Mouse (Mus musculus) adipose tissue, adult 10 weeks (tissue): Measurements from ENCODE around the gene Slc25a18. TPM values are rescaled to one million over a fixed set of nuclear protein-coding genes. Genes with fewer than 3 reads are reported as not detected.

ENCODE experiments used
- polyA plus RNA-seq: library from polyadenylated mRNA; stranded (reverse); fragments of 350-450 nt; fragmentation: Illumina TruSeq; extraction: RNeasy Lipid Tissue Mini Kit (QIAGEN cat#74804); gene quantifications from one replicate; pipeline ENCODE4 v1.2.3, GENCODE M21; 2014; ENCODE audit warnings: low read depth, low replicate concordance

Slc25a18 gene
- 0.72 TPM for polyA plus RNA-seq

DNA sequence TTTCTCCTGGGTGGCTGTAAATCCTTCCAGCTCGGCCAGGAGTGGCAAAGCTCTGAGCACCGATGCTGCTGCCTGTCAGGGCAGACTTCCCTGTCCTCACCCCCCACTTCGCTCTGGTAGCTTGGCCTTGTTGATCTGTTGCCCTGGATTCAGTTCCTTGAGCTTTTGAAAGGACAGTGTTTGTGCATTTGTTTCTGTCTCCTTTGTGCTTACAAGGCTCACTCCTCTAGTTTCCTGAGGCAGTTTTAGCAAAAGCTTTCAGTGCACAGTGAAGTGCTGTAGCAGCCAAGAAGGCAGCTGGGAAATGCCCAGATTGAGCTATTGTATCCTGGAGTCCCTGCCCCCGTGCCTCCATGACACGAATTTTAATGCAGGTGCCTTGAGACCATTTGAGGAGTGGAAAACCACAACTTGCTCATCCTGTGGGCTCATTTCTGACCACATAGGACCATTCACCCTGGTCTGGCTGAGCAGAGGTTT lies at the start of gene Slc25a18:
Gene Slc25a18 (plus strand): TSS at position 430 of the 480 bp plus-strand sequence.

DNA sequence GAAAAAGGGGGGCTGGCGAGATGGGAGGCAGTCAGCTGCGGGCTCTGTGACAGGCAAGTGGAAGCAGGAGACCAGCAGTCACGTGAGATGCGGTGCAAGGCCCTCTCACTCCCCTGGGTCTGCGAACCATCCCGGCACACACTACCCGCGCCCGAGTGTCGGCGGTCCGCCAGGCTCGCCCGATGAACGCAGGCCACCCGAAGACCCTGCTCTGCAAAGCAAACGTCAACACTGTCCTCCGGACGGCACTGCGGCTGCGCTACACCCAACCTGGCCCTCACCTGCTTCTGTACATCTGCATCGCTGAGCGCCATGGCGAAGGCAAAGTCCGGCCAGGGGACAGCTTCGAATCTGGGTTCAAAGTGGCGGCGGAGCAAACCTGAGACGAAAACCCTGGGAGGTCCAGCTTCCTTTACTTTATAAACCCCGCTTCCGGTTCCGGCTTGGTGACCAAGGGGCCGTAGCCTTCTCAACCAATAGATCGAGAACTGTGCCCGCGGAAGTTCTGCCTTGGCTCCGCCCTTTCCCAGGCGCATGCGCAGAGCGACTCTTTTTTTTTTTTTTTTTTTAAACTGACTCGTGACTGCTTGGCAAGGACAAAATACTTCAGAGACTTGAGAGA lies 49.0 kb downstream of the Slc25a18 start, which contains the start of gene Atp6v1e1:
Gene Atp6v1e1 (minus strand): TSS at position 487 of the 622 bp plus-strand sequence.

DNA sequence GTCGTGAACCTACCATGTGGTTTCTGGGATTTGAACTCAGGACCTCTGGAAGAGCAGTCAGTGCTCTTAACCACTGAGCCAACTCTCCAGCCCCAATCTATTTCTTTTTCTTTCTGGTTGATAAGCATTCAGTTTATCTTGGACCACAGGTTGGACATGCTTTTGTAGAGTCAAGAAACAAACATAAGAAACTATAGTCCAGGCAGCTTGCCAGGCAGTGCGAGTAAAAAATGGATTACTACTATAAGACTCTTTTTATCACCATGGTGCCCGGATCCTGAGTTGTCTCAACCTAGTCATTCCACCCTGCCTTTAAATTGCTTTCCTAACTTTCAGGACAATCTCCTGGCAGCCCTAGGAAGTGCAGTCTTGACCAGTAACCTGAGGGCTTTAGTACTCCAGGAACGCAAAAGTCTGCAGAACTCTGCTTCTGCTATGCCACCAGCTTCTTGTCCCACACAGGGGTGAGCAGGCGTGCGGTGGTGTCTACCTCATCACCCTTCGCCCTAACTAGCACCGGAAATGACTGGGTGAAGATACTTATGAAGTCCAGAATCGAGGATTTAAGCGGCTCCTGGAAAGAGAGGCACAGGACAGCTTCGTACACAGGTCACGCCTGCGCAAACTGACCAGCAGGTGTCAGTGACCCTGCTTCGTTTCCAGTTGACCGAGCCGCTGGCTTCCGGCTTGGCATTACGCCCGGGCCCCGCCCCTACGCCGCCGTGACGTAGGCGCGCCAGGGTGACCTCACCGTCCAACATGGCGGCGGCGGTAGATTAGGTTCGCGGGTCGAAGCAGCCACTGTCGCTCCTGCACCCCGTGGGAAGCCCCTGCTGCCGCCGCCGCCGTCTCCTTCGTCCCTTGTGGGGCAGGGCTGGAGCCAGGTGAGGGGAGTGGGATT lies 62.3 kb downstream of the Slc25a18 start, which contains the start of gene Bcl2l13:
Gene Bcl2l13 (plus strand): TSS at position 739 of the 901 bp plus-strand sequence.

Other genes starting within 250 kb of the Slc25a18 start
- gene Hdhd5, start 242.3 kb upstream of the Slc25a18 start, polyA plus RNA-seq: 20.7 TPM
- gene Cecr2, start 107.2 kb upstream of the Slc25a18 start, polyA plus RNA-seq: 3.4 TPM
- gene Atp6v1e1, start 49.2 kb downstream of the Slc25a18 start, polyA plus RNA-seq: 188 TPM
- gene Bcl2l13, start 62.6 kb downstream of the Slc25a18 start, polyA plus RNA-seq: 28.6 TPM
- 12.8 TPM for gene Bid, start 143.3 kb downstream of the Slc25a18 start, polyA plus RNA-seq